Mouse (Mus musculus): ENCODE measurements around the gene Rbbp5. TPM values are rescaled to one million over a fixed set of nuclear protein-coding genes. Genes with fewer than 3 reads are reported as not detected.

The Rbbp5 gene
- total RNA-seq, 1 experiment from 2014 or later, result 75.7 TPM

DNA sequence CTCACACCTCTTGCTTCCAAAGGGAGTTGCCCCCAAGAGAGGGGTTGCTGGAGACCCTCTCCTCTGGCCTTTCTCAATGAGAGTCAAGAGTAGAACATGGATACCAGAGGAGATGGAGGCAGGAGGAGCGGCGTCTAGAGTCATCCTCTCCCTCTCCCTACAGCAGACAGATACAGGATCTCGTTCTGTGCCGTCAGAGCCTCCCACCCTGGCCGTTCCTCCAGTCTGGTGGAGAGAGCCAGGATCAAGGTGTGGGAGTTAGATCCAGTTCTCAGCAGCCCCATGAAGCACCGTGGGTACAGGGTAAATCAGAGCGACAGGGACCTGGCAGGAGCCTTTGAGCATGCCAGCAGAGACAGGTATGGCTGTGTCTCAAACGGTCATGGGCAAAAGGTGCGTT lies 55.4 kb downstream of the Rbbp5 start:
- ATAC-seq (replicated peaks; ENCODE audit: insufficient number of reproducible peaks, low FRiP score, low TSS enrichment, poor library complexity, severe bottlenecking), result no peak

DNA sequence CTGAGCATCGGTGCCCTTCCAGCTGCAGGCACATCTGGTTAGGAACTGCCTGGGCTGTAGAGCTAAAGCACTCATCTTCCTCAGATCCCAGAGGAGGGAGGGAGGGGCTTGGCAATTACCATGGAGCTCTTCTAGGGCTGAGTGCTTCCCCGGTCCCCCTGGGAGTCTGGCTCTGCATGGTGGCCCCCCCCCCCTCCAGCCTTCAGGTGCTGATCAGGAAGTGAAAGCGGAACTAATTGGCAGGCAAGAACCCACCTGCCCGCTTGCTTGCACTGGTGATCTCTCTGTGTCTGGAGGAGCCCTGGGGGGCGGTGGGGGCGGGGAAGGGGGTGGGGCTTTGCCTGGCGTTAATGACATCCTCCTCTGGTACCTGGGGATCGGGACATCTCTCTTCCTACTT lies 56.7 kb downstream of the Rbbp5 start:
- ATAC-seq (replicated peaks; ENCODE audit: insufficient number of reproducible peaks, low FRiP score, low TSS enrichment, poor library complexity, severe bottlenecking), result no peak

DNA sequence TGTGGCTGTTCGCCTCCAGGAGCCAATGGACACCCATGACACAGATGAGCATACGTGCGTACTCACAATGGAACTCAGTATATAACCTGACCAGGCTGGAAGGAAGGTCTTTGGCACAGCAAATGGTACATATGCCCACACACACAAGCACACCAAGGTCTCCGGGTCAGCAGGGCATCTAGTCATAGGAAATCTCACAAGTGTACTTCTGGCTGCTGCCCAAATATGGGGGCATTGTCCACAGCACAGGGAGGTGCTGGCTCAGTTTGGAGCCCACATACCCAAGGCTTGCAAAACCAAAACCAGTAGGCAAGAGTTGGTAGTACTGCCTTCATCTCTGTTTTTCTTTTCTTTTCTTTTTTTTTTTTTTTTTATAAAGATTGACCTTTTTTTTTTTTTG lies 58.4 kb downstream of the Rbbp5 start:
- no peak for ATAC-seq (replicated peaks; ENCODE audit: insufficient number of reproducible peaks, low FRiP score, low TSS enrichment, poor library complexity, severe bottlenecking)

DNA sequence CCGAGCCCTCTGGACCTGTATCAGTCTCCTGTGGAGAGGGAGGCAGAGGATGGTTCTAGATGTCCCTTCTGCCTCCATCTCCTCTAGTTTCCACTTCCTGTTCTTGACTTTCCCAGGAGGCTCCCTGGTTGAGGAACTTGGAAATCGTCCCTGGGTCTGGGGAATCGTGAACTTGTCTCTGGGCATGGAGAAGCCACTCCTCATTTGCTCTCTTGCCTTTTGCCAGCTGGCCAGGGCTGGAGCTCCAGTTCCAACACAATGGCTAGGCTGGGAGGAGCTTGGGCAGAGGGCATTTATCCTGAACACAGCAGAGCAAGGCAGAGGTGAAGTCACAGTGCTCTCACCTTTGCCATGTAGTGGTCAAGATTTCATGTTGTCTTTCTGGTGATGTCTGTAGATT lies 59.3 kb downstream of the Rbbp5 start:
- ATAC-seq (replicated peaks; ENCODE audit: insufficient number of reproducible peaks, low FRiP score, low TSS enrichment, poor library complexity, severe bottlenecking), result no peak

DNA sequence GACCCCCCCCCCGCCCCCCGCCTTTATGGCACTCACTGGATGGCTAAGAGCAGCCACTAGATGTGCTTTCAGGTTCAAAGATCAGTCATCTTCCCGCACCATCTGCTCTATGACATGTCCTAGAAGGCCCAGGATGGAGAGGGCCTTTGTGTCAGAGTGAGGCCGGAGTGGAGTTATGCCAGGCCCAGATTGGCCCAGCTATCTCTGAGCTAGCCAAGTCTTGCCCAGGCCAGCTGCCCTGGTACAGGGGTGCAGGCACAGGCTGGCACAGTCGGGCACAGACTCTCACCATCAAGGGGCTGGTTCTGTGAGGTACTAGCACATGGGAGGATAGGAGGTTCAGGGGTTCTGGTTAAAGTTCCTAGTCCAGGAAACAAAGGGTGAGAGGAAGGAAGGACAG lies 60.6 kb downstream of the Rbbp5 start:
- ATAC-seq (replicated peaks; ENCODE audit: insufficient number of reproducible peaks, low FRiP score, low TSS enrichment, poor library complexity, severe bottlenecking), result no peak

DNA sequence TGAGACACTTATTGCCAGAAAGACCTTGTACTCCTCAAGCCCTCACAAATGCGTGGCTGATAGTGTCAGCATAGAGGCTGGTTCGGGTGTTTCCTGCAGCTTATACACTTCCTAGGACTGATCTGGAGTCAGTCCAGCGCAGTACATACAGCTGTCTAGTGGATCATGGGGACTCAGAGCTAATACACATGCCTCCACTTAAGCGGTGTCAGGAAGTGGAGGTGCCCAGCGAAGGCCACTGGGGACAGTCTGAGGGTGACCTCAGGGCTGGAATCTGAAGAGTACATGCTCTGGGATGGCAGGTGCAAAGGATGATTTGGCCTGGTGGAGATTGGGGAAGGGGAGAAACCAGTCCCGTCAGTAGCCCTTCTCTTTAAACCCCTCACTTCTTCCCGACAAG lies 63.5 kb downstream of the Rbbp5 start:
- no peak for ATAC-seq (replicated peaks; ENCODE audit: insufficient number of reproducible peaks, low FRiP score, low TSS enrichment, poor library complexity, severe bottlenecking)

DNA sequence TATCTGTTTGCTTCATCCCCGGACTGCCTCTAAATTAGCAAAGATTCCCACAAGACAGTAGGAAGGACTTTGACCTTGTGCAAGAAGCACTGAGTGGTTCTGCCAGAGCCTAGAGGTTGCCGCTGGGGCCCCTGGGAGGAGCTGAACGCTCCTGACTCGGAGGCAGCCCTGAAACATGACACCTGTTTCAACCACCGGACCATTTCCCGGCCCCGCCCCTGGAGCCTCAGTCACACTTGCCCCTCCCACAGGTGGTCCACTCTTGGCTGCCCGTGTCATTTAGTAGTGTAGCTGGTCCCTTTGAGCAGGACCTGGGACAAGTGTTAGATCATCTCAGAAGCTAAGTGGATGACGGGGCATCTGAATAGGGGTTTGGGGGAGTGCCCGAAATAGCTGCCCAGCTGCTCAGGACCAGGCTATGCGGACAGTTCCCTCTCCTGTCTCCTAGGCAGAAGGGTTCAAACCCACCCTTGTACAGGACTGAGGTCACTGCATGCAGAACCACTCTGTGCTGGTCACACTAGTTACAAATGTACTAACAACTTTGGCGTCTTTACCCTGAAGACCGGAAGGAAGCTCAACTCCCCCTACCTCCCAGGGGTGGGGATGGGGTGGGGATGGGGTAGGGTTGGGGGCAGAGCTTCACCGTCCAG lies 64.1 kb downstream of the Rbbp5 start:
- ATAC-seq (replicated peaks; ENCODE audit: insufficient number of reproducible peaks, low FRiP score, low TSS enrichment, poor library complexity, severe bottlenecking), result no peak

DNA sequence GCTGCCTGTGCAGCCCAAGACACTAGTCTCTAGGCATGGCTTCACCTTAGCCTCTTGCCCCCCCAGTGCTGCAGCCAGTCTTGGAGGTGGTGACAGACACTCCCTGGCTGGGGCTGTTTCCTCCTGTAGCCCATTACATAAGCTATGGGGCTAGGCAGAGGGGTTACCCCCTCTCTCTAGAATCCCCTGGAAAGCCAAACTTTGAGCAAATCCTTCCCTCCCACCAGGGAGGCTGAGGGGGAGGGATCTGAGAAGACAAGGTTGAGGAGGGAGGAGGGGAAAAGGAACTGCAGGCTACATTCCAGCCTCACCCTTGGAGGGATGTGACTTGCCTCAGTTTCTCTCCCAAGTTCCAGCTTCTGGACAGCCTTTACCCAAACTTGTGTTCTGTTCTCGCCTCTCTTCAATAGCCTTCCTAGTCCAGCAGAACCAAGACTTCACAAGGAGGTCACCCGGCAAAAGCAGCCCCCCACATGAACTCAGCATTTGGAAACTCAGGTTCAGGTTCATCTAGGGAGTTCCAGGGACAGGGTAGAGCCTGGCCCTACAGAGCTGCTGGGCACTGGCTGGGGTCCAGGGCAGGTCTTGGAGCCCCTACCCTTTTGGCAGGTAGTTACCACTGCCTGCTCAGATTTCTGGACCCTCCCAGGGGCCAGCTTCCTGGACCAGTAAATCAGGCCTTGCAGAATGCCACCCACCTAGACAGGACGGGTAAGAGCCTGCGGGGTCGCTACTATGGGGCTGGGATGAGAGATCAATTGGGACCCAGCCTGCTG lies 64.8 kb downstream of the Rbbp5 start:
- no peak for ATAC-seq (replicated peaks; ENCODE audit: insufficient number of reproducible peaks, low FRiP score, low TSS enrichment, poor library complexity, severe bottlenecking)

DNA sequence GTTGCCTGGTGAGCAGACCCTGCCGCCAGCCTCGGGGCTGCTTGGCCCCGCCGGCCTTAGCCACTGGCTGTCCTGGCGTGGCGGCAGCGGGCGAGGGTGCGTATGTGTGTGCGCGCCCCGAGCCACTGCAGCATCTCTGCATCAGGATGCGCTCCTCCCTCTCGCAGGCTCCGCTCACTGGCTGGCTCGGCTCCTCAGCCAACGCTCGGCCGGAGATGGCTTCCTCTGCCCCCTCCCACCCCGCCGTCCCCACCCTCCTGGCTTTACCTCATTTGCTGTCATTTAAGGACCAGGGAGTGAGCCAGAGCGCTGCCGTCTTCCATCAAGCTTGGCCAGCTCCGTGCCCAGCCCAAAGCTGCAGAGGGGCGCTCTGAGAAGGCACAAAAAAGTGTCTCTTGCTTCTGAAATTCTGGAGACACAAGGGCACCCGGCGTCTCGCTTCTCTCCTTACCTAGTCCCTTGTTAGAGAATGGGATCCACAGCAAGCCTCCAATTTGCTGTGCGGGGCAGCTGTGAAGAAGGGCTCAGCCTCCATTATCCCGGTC lies 65.7 kb downstream of the Rbbp5 start, which contains the start of gene Cntn2:
Cntn2 (minus strand) TSS at position 495 of the 545 bp plus-strand sequence.
- ATAC-seq (replicated peaks; ENCODE audit: insufficient number of reproducible peaks, low FRiP score, low TSS enrichment, poor library complexity, severe bottlenecking), result no peak

DNA sequence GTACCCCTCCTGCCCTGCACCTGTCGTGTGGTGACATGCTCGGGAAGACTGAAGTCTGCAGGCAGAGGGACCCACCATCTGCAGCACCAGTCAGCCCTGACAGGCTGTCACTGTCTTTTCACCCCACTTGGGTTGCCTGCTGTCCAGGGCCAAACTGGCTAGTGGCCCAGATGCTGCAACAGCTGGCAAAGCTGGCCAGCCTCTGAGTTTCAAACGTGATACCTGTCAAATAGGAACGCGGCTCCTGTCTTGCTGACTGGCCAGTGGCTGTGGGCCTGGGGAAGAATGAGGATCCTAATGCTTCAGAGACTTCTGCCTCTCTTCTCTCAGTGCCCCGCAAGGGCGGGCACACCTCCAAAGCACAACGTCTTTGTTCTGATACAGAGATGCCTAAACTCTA lies 66.6 kb downstream of the Rbbp5 start:
- ATAC-seq (replicated peaks; ENCODE audit: insufficient number of reproducible peaks, low FRiP score, low TSS enrichment, poor library complexity, severe bottlenecking), result no peak

Other genes starting within 250 kb of the Rbbp5 start
- not detected in 3 replicates for gene Gm10188, start 247.6 kb upstream of the Rbbp5 start, total RNA-seq (2017)
- gene Klhdc8a, start 178.7 kb upstream of the Rbbp5 start, total RNA-seq (2017), result not detected in 3 replicates
- 59.8 to 114 TPM (median 79.4 TPM) in 3 replicates for gene Nuak2, start 161.2 kb upstream of the Rbbp5 start, total RNA-seq (2017)
- 3.8 to 9.4 TPM (median 6.3 TPM) in 3 replicates for gene Tmcc2, start 86.1 kb upstream of the Rbbp5 start, total RNA-seq (2017)
- 40.6 to 56.0 TPM (median 54.3 TPM) in 3 replicates for gene Dstyk, start 59.8 kb upstream of the Rbbp5 start, total RNA-seq (2017)
- gene Tmem81, start 28.9 kb downstream of the Rbbp5 start, total RNA-seq (2017), result 7.1 to 12.8 TPM (median 10.7 TPM) in 3 replicates
- not detected in 3 replicates for gene Cntn2, start 65.9 kb downstream of the Rbbp5 start, total RNA-seq (2017)